Mouse (Mus musculus) heart, adult 2 months (tissue): ENCODE measurements at regions not wholly inside any gene's neighbourhood (a gene's known extent, or its start where the extent isn't known, plus 50 kb on each side); places are given as distances from the start of the nearest gene placed in this dataset.
"Not testable (repeated sequence)": the region's sequence is repeated elsewhere in the genome, so short reads cannot be mapped to it uniquely, and the experiment has no call there.

ENCODE experiments used
- CTCF ChIP-seq: fragments of 200-600 bp; IDR thresholded peaks from 2 replicates; pipeline ENCODE4 v1.8.1; 2022; ENCODE audit warnings: antibody characterized with exemption, mild to moderate bottlenecking, moderate library complexity
- EP300 ChIP-seq: fragments of 200-500 bp; IDR thresholded peaks from 2 replicates; pipeline ENCODE4 v1.6.1; 2011; ENCODE audit warnings: low read depth, low read length, control low read depth; ENCODE audit not compliant: insufficient read depth
- POLR2A ChIP-seq: fragments of 200-500 bp; IDR thresholded peaks from 2 replicates; pipeline ENCODE4 v1.6.1; 2011; ENCODE audit warnings: mild to moderate bottlenecking, low read depth, low read length, control low read depth; ENCODE audit not compliant: insufficient read depth

- not testable (repeated sequence) for TF ChIP-seq POLR2A, CTCF, EP300
Measured at GRCm38 (mm10) chr14:15906429-15906828, 342.7 kb upstream of the Ngly1 start.
